Mouse (Mus musculus) embryonic fibroblast, embryonic 13.5 days (primary cell): Measurements from ENCODE around the gene Thbs4. TPM values are rescaled to one million over a fixed set of nuclear protein-coding genes. Genes with fewer than 3 reads are reported as not detected.

ENCODE experiments used
- H3K27ac ChIP-seq: 2 replicates; pipeline ENCODE4 v1.5.1; 2012; ENCODE audit warnings: low read length, control low read depth, inconsistent platforms; ENCODE audit not compliant: insufficient read depth
- H3K4me1 ChIP-seq: 2 replicates; pipeline ENCODE4 v1.6.1; 2011; ENCODE audit warnings: low read length; ENCODE audit not compliant: control insufficient read depth, insufficient read depth
- H3K4me3 ChIP-seq: 2 replicates; pipeline ENCODE4 v1.5.1; 2011; ENCODE audit warnings: mild to moderate bottlenecking, control low read depth, low read length; ENCODE audit not compliant: insufficient read depth
- CTCF ChIP-seq: IDR thresholded peaks from 2 replicates; pipeline ENCODE4 v1.5.1; 2011; ENCODE audit warnings: mild to moderate bottlenecking, control low read depth, low read length, moderate library complexity, borderline replicate concordance; ENCODE audit not compliant: insufficient read depth
- POLR2A ChIP-seq: IDR thresholded peaks from 2 replicates; pipeline ENCODE4 v1.6.1; 2011; ENCODE audit warnings: low read depth, mild to moderate bottlenecking, control low read depth, low read length, moderate library complexity
- polyA plus RNA-seq: library from polyadenylated mRNA; stranded (reverse); fragments of >200 nt; gene quantifications from 2 replicates; pipeline ENCODE4 v1.2.4, GENCODE M21; 2011; ENCODE audit warnings: low read depth; ENCODE audit not compliant: missing spikeins, insufficient read length

Gene Thbs4
- polyA plus RNA-seq, 1 experiment: 2.6 TPM

GRCm38 (mm10) chr13:92705016-92705535 is 89.5 kb downstream of the Thbs4 start:
- no peak for TF ChIP-seq CTCF
- no peak for TF ChIP-seq POLR2A
- Histone ChIP-seq H3K4me3 (no peak overlapping the region), H3K4me1 (no peaks in the 10 kb centered on the region), H3K27ac (no peak overlapping the region)

GRCm38 (mm10) chr13:92704189-92704588 is 90.4 kb downstream of the Thbs4 start:
- Histone ChIP-seq H3K4me3 (no peak overlapping the region), H3K4me1 (no peaks in the 10 kb centered on the region), H3K27ac (no peak overlapping the region)
- TF ChIP-seq POLR2A (no peak), CTCF (no peak)

GRCm38 (mm10) chr13:92703241-92704027 is 91.2 kb downstream of the Thbs4 start:
- H3K4me3 ChIP-seq: no peak overlapping the region
- no peaks in the 10 kb centered on the region for H3K4me1 ChIP-seq
- no peak for TF ChIP-seq POLR2A
- TF ChIP-seq CTCF: no peak
- H3K27ac ChIP-seq: no peak overlapping the region

GRCm38 (mm10) chr13:92702035-92702434 is 92.6 kb downstream of the Thbs4 start:
- no peak overlapping the region for H3K27ac ChIP-seq
- no peaks in the 10 kb centered on the region for H3K4me1 ChIP-seq
- no peak for TF ChIP-seq POLR2A
- TF ChIP-seq CTCF: no peak
- no peak overlapping the region for H3K4me3 ChIP-seq

Other genes starting within 250 kb of the Thbs4 start
- gene Spz1, start 218.6 kb downstream of the Thbs4 start, polyA plus RNA-seq: not detected in 2 replicates
- 13.3 and 17.5 TPM in 2 replicates for gene Serinc5, start 183.7 kb downstream of the Thbs4 start, polyA plus RNA-seq
- gene Mtx3, start 49.9 kb upstream of the Thbs4 start, polyA plus RNA-seq: 13.1 and 19.4 TPM in 2 replicates